Mouse (Mus musculus) frontal cortex, postnatal 36 days (tissue): ENCODE results near the gene Acbd6.
A peak's percentile ranks its signal among the peaks of the same experiment; 100 is the strongest.

Experiments
- DNase-seq, 2 experiments: peaks; one replicate each; pipeline ENCODE4 v3.0.0; 2022; ENCODE audit warnings: low spot score in 2 of 2

The Acbd6 gene

DNA sequence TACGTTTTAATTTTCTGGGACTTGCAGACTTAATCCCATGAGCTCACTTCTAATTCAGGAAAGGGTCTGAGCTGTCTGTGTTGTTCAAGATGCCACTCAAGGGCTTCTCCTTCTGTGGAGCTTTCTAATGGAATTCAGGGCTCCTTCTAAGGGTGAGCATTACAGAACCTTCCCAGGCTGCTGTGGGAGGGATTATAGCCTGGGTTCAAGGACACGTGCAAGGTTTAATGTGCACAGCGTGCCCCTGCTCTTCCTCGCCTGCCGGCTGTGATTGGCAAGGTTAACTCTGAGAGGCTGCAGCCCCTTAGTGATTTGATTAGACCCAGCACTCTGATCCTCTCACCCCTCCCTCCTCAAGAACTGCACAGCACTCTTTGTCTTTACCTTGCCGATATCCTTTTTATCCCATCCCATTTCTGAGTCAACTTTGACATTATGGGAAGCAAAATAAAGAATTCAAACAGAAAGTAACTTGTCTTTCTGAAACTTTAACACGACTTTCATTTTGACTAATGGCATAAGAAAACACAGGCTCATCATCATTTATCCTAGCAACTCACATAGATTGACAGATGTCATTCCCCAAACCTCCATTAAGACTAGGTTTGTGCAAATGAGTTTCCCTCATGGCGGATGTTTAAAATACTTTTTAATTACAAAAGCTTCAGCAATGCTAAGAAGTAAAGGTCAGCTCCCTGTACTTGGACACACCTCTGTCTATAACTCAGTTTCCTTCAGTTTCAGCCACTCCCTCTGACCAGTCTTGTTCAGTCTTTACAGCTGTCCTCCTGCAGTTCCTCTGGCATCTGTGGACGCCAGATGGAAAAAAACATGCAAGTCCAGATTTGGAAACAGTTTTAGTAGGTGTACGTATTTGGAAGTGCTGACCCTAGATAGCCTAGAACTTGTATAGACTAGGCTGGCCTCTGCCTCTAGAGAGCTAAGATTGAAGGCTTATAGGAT lies 88.7 kb downstream of the Acbd6 start:
- no peak for DNase-seq

- peak in 1 of 2 experiments; percentile 21 for DNase-seq
Observed at GRCm38 (mm10) chr1:155650121-155650846, 92.4 kb downstream of the Acbd6 start.

GRCm38 (mm10) chr1:155654961-155655360 lies 97.0 kb downstream of the Acbd6 start:
- DNase-seq: no peak

DNA sequence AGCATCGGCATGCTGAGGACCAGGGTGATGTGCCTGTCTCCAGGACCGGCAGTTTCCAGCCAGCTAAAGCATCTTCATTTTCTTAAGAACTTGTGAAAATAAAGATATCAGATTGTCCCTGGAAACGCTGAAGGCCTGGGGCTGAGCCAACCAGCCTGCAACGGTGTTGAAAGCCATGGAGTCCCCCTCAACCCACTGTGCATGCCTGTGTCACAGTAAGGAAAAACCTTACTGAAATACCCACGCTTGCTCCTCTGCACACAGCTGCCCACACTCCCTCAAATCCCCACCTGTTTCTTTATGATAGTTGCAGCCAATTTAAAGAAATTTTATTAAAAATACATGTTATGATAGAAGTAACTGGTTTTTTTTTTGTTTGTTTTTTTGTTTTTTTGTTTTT lies 98.4 kb downstream of the Acbd6 start:
- peak; percentile 16 to 21 for DNase-seq

- DNase-seq: no peak
Observed at GRCm38 (mm10) chr1:155663994-155664393, 106.1 kb downstream of the Acbd6 start.

DNA sequence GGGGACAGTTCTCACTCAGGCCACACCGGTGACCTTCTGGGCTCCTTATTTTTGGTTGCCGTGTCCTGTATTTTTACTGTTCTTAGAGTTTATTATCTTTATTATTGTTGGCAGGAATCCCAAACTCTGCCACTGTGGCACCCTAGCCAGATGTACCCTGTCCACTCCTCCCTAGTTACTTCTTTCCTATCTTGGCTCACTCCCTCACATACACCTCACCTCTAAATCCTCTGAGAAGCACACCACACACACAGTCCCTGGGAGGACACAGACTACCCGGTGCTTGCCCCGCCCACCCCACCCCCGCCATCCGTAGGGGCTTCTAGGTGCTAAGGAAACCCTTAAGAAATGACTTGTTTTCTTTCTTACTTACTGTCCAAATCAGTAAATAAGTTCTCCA lies 117.7 kb downstream of the Acbd6 start:
- DNase-seq: no peak

DNA sequence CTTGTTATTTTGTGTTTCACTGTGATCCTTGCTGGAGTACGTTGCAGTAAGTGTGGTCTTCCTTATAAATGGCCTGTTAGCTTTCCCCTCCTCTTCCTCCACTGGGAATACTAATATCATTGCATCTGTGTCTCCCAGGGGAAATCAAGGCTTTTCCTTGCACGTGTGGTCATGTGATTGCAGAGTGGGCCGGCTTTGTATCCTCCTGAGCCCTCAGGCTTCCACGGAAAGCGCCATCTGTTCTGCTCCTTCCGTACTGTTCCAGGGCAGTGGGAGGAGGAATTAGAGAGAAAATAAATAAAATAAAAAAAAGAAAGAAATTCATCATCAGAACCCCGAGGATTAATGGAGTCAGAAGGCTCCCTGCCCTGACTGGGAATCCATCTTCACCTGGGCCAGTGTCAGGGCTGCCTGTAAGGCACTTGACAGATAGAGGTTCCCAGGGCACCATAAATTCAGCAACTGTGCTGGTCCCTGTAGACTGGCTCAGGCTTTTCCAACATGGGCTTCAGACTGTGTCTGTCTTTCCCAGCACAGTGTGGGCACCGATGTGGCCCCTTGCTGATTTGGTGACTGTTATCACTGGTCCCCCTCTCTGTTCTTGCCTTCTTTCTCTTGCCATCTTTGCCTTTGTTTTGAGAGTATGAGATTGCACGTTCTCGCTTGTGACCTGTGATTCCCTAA lies 123.3 kb downstream of the Acbd6 start:
- no peak for DNase-seq

DNA sequence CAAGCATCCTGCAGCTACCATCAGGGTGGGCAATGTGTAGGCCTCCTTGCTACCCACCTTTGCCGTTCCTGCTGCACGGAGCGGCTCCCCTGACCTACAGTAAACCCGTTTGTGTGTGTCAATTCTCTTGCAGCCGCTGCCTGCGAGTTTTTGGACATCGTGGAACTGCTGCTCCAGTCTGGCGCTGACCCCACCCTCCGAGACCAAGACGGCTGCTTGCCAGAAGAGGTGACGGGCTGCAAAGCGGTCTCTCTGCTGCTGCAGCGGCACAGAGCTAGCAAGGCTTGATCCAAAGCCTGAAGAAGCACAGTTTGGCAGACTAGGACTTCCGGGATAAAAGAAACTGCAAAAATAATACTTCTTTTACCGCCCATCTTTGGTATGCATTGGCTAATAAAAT lies 128.9 kb downstream of the Acbd6 start:
- no peak for DNase-seq

GRCm38 (mm10) chr1:155689141-155689540 lies 131.2 kb downstream of the Acbd6 start:
- no peak for DNase-seq

DNA sequence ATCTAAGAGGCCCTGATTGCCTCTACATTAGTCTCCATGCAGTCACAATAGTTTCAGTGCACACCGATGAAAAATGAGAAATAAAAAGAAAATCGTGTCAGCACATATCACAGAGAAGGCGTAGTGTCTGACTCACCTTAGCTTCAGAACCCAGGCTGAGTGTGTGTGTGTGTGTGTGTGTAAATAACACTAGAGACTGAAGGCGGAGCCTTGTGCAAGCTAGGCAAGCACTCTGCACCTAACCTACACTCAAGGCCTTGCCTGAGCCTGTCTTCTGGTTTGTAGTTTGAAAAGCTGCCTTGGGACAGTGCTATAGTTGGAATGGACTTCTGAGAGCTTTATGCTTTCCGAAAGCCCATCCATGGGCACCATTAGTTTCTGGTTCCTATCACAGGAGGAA lies 131.6 kb downstream of the Acbd6 start:
- DNase-seq: no peak

DNA sequence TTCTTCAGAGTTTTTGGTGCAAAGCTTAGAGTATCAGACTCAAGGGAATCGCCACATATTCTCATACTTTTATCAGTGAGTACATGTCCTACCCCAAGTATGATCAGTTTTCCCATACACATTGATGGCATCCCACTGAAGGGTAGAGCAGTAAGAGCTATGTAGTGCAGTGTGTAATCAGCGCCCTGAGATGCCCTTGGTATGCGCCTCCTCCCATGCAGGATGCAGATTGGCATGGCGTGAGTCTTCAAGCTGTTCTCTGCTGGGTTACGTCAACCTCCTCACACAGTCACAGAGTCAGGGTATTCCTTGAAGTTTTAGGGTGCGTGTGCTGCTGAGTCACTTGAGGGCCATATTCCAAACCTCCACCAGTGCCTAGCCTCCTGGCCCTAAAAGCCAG lies 134.3 kb downstream of the Acbd6 start:
- DNase-seq: no peak

- no peak for DNase-seq
Observed at GRCm38 (mm10) chr1:155693026-155693425, 135.1 kb downstream of the Acbd6 start.

DNA sequence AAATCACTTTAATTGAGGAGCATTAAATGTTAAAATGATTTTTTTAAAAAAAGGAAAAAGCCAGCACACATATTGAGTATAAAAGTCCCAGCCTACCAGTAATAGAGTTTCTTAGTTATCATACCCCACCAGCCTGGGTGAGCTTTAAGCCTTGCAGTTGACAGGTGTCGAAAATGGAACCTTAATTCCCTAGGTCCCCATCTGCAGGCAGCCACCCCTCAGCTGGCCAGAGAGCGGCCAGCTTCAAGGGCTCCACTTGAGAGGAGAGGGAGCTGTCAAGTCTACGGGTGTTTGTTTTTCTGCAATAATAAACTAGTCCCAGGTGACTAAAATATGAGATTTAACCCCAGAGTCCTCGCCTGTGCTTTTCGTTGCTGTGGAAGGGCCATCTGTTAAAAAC lies 135.5 kb downstream of the Acbd6 start:
- DNase-seq: no peak

- peak; percentile 32 to 64 for DNase-seq
Observed at GRCm38 (mm10) chr1:155698373-155699159, 140.6 kb downstream of the Acbd6 start.

- no peak for DNase-seq
Observed at GRCm38 (mm10) chr1:155700886-155701285, 143.0 kb downstream of the Acbd6 start.

- no peak for DNase-seq
Observed at GRCm38 (mm10) chr1:155703191-155703680, 145.3 kb downstream of the Acbd6 start.

DNA sequence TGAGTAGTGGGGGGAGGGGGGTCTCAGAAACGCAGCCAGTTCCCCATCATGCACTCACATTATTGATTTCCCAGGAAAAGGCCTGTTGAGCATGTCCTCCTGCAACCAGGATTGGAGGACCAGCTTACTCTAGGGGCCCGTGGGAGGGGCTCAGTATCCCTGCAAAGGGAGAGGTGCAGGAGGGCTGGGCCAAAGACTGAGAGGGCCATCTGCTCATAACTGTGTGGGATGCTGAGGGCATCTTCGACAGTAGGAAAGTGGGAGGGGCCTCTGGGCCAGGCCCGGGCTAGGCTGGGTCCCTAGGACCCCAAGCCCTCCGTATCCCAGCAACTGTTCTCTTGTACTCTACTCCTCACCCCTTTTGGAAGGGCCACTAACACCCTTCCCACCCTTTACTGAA lies 146.3 kb downstream of the Acbd6 start:
- no peak for DNase-seq

GRCm38 (mm10) chr1:155713306-155713705 lies 155.4 kb downstream of the Acbd6 start:
- DNase-seq: peak in 1 of 2 experiments; percentile 39

DNA sequence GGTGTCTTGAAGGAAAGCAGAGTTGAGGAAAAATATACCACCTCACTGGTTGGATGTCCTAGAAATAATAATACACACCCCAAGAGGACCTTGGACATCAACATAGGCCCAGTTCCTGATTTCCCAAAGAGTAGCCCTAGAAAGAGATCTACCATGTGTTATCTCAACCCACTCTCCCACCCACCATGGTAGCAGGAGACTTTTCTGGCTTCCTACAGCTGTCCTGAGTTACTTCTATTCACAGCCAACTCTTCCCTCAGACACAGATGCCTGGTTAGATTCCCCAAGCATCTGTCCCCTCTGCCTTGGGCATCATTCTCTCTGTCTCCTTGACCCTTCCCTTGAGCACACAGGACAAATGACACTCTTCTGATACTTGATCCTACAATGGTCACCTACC lies 157.4 kb downstream of the Acbd6 start:
- peak in 1 of 2 experiments; percentile 33 for DNase-seq

GRCm38 (mm10) chr1:155717301-155717700 lies 159.4 kb downstream of the Acbd6 start:
- DNase-seq: no peak

DNA sequence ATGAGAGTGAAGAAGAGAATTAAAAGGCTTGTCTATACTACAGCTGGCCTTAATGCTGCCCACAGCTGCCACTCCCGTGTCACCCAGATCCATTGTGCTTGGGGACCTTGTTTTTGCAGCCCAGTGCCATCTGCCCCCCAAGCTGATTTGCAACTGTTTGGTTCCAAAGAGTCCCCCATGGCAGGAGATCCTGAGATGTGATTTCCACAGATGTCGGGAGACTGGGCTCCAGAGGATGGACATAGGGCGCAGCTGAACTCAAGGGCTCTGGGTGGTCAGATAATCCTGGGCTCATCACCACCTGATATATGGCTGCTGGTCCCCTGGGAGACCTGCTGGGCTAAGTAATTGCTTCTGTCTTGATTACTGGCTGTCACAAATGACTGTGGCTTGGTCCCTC lies 160.9 kb downstream of the Acbd6 start:
- DNase-seq: no peak
